Mouse (Mus musculus): Measurements from ENCODE around the gene Rpl32. TPM values are rescaled to one million over a fixed set of nuclear protein-coding genes. Genes with fewer than 3 reads are reported as not detected.

Gene Rpl32
- total RNA-seq, 2 experiments from 2014 or later, result 562 to 624 TPM

DNA sequence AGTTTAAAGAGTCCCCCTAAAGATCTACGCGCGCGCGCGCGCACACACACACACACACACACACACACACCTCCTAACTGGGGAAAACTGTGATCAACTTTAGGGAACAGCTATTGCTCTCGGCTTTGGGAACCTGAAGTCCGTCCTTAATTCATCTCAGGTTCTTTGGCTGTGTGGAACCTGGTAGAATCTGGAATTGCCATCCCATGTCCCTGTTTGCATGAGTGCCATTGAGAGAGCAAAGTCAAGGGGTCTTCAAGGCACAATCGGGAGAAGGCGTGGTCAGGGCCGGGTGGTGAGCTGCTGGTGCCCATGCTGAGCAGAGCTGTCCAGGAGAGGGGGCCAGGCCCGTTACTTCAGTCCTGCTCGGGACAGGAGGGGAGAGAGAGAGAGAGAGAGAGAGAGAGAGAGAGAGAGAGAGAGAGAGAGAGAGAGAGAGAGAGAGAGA is 34.6 kb downstream of the Rpl32 start:
- Histone ChIP-seq H3K4me3 (peak overlapping the region; percentile 72), H3K27ac (peak overlapping the region; percentile 85)
- intact Hi-C loops (cut with DNase I), result loop anchor here (5.0 to 10.0 kb wide), 2 partner anchors 47 to 169 kb away; partner anchors contain the start of gene Mkrn2
- TF ChIP-seq CTCF (IDR thresholded peaks at IDR 0.05), result no peak
- DNase-seq, result peak; percentile 49

DNA sequence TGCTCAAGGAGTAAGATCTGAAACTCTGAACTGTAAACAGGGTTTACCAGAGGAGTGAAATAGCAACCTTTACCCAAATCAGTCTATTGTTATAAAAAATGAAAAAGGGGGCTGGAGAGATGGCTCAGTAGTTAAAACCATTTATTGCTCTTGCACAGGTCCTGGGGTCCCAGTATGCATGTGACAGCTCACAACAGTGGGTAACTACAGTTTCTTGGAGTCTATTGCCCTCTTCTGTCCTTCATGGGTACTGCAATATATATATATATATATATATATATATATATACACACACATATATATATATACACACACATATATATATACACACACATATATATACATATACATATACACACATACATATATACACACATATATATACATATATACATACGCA is 35.9 kb downstream of the Rpl32 start:
- DNase-seq, result no peak
- H3K4me3 ChIP-seq, result no peak overlapping the region
- no peak overlapping the region for H3K27ac ChIP-seq
- intact Hi-C loops (cut with DNase I), result loop anchor here (5.0 to 10.0 kb wide), 2 partner anchors 45 to 168 kb away; partner anchors contain the start of gene Mkrn2
- TF ChIP-seq CTCF (IDR thresholded peaks at IDR 0.05), result peak; percentile 52

- DNase-seq, result no peak
- intact Hi-C loops (cut with DNase I), result loop anchor here (5.0 to 10.0 kb wide), 2 partner anchors 45 to 167 kb away; partner anchors contain the start of gene Mkrn2
- TF ChIP-seq CTCF (IDR thresholded peaks at IDR 0.05), result no peak
- no peak overlapping the region for H3K4me3 ChIP-seq
- H3K27ac ChIP-seq, result no peak overlapping the region
Observed at GRCm38 (mm10) chr6:115772201-115772600, 36.3 kb downstream of the Rpl32 start.

GRCm38 (mm10) chr6:115770852-115771251 is 37.7 kb downstream of the Rpl32 start:
- H3K27ac ChIP-seq, result no peak overlapping the region
- no peak for DNase-seq
- no peak overlapping the region for H3K4me3 ChIP-seq
- TF ChIP-seq CTCF (IDR thresholded peaks at IDR 0.05), result no peak
- intact Hi-C loops (cut with DNase I), result loop anchor here (5.0 to 10.0 kb wide), 2 partner anchors 44 to 166 kb away; partner anchors contain the start of gene Mkrn2

- Histone ChIP-seq H3K4me3 (no peak overlapping the region), H3K27ac (no peak overlapping the region)
- TF ChIP-seq CTCF (IDR thresholded peaks at IDR 0.05), result peak; percentile 46
- DNase-seq, result no peak
- intact Hi-C loops (cut with DNase I), result loop anchor here (5.0 to 10.0 kb wide), 2 partner anchors 43 to 165 kb away; partner anchors contain the start of gene Mkrn2
Observed at GRCm38 (mm10) chr6:115770059-115770670, 38.4 kb downstream of the Rpl32 start.

DNA sequence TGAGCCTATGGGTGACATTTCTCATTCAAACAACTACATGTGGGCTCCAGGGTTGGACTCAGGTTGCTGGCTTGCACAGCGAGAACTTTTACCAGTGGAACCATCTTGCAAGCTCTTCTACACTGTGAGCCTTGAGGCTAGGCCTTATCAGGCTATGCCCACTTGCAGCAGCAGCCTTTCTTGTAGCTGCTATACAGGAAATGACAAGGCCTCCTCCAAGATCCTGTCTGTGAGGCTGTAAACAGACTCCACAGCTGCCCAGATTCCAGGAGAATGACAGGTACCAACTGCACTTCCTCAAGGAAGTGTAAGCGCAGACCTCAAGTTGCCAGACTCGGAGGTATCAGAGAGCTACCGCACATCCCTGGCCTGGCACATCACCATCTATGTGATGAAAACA is 40.3 kb downstream of the Rpl32 start:
- no peak for TF ChIP-seq CTCF (IDR thresholded peaks at IDR 0.05)
- H3K4me3 ChIP-seq, result no peak overlapping the region
- intact Hi-C loops (cut with DNase I), result no loop called here

DNA sequence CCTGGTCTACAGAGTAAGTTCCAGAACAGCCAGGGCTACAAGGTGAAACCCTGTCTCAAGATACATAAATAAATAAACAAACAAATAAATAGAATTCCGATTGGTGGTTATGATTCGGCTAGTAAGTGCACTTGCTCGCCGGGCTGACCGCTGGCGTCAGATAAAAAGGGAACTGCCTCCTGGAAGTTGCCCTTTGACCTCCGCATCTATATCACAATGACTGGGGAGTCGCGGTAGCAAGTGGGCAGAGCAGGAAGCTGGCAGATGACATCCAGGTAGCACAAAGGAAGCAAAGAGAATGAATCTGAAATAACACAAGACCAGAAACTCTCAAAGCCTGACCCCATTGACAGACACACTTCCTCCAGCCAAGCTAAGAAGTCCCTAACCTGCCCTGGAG is 41.2 kb downstream of the Rpl32 start:
- no peak overlapping the region for H3K4me3 ChIP-seq
- intact Hi-C loops (cut with DNase I), result no loop called here
- H3K27ac ChIP-seq, result no peak overlapping the region
- no peak for TF ChIP-seq CTCF (IDR thresholded peaks at IDR 0.05)
- no peak for DNase-seq

More for the DNA sequence above, 40.3 kb downstream of the Rpl32 start:
- no peak for DNase-seq
- peak overlapping the region; percentile 44 for H3K27ac ChIP-seq

- Histone ChIP-seq H3K4me3 (peak overlapping the region; percentile 37), H3K27ac (peak overlapping the region; percentile 50; the same call in 1 of the 2 replicates)
- intact Hi-C loops (cut with DNase I), result no loop called here
- no peak for TF ChIP-seq CTCF (IDR thresholded peaks at IDR 0.05)
- DNase-seq, result peak; percentile 42
Observed at GRCm38 (mm10) chr6:115764179-115764578, 44.4 kb downstream of the Rpl32 start.

DNA sequence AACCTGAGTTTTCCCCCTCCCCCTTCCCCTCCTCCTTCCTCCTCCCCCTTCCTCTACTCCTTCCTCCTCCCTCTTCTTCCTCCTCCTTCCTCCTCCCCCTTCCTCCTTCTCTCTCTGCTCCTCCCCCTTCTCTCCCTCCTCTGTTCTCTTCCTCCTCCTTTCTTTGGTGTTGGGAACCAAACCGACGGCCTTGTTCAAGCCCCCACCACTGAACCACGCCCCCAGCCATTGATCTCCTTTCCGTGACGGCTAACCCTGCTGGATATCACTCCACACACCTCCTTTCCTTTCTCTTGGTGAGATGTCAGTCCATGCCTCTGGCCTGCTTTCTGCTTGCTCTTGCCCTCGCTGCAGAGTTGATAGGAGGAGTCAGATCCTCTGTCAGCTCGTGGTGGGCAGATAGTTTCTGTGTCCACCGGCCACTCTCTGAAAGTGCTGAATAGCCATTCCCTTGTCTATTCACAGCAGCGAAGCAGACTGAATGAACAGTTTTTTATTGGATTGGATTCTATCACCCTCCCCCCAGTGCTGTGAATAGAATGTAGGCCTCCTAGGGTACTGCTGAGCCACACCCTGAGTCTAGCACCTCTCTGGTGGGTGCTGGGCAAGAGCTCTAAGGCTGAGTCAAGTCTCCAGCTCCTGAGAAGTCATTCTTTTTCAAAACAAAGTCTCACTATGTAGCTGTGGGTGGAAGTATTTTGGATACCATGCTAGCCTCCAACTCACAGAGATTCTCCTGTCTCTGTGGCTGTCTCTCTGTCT is 46.4 kb downstream of the Rpl32 start, which contains the start of gene Tmem40:
TSS of gene Tmem40 (minus strand) at position 416 of the 762 bp plus-strand sequence.
- intact Hi-C loops (cut with DNase I), result no loop called here
- TF ChIP-seq CTCF (IDR thresholded peaks at IDR 0.05), result no peak
- Histone ChIP-seq H3K4me3 (no peak within 1 kb of the TSS), H3K27ac (no peak within 1 kb of the TSS)
- no peak for DNase-seq

DNA sequence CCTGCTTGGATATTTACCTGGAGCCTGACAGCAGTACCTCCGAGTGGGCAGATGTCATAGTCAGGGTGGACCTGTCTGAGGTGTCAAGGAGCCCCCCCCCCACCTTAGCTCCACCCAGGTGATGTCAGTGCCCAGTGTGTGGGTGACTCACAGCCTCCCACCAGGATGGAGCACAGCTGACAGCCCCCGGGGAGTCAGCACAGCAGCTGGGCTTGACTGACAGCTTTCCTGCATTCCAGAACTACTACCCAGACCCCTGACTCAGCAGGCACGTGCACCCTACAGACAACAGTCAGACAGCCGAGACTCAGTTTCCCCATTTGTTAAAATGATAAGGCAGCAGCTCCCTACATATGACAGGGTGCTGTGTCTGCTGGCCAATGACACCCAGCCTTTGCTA is 47.6 kb downstream of the Rpl32 start:
- no peak overlapping the region for H3K27ac ChIP-seq
- no peak overlapping the region for H3K4me3 ChIP-seq

DNA sequence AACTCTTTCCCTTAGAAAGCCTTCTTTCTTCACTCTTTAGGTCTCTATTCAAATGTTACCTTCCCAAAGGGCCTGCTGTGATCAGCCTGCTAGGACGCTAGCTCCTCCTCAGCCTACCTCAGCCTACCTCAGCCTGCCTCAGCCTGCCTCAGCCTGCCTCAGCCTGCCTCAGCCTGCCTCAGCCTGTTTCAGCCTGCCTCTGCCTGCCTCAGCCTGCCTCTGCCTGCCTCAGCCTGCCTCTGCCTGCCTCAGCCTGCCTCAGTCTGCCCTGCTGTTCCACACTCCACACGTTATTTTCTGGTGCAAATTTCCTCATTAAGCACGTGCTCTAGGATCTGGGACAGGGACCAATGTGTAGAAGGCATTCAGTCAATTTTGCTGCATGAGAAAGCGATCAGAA is 48.4 kb downstream of the Rpl32 start:
- H3K27ac ChIP-seq, result no peak overlapping the region
- TF ChIP-seq CTCF (IDR thresholded peaks at IDR 0.05), result no peak
- intact Hi-C loops (cut with DNase I), result no loop called here
- DNase-seq, result no peak
- no peak overlapping the region for H3K4me3 ChIP-seq

More for the DNA sequence above, 47.6 kb downstream of the Rpl32 start:
- no peak for TF ChIP-seq CTCF (IDR thresholded peaks at IDR 0.05)
- DNase-seq, result no peak
- intact Hi-C loops (cut with DNase I), result no loop called here

DNA sequence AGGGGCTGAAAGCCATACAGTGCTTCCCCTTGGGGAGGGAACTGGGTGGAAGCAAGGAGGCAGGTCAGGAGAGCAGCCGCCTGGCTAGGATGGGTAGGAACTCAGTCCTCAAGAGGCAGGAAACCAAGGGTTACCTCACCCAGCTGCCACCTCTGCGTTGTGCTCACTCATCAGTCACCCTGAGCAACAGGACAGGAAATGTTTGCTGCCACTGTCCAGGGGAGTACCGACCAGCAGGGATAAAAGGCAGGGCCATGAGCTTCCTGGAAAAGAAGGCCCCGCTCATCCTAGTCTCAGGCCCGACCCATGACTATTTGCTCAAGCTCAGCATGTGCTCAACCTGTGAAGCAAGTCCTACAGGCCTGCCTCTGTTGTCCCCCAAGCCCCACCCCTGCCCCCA is 49.1 kb downstream of the Rpl32 start:
- no peak overlapping the region for H3K4me3 ChIP-seq
- H3K27ac ChIP-seq, result no peak overlapping the region
- intact Hi-C loops (cut with DNase I), result no loop called here
- no peak for TF ChIP-seq CTCF (IDR thresholded peaks at IDR 0.05)
- DNase-seq, result no peak

- Histone ChIP-seq H3K27ac (no peak overlapping the region), H3K4me3 (no peak overlapping the region)
- DNase-seq, result no peak
- no peak for TF ChIP-seq CTCF (IDR thresholded peaks at IDR 0.05)
- intact Hi-C loops (cut with DNase I), result no loop called here
Observed at GRCm38 (mm10) chr6:115758981-115759435, 49.5 kb downstream of the Rpl32 start.

Data from gastrocnemius, adult 2 months (tissue).